Mouse (Mus musculus) ovary, postnatal 14 days (tissue): ENCODE data around the gene Tapbpl.

Source experiments
- DNase-seq: peaks from one replicate; pipeline ENCODE4 v3.0.0; 2022; ENCODE audit warnings: low spot score

Gene Tapbpl

GRCm38 (mm10) chr6:125197166-125197565 lies 34.5 kb downstream of the Tapbpl start:
- no peak for DNase-seq

- no peak for DNase-seq
Observed at GRCm38 (mm10) chr6:125196301-125196700, 35.4 kb downstream of the Tapbpl start.

- no peak for DNase-seq
Observed at GRCm38 (mm10) chr6:125195541-125196075, 36.1 kb downstream of the Tapbpl start.

- DNase-seq, result no peak
Observed at GRCm38 (mm10) chr6:125193390-125193789, 38.3 kb downstream of the Tapbpl start.

- no peak for DNase-seq
Observed at GRCm38 (mm10) chr6:125192841-125193240, 38.8 kb downstream of the Tapbpl start.

- peak; percentile 84 for DNase-seq
Observed at GRCm38 (mm10) chr6:125192016-125192714, 39.5 kb downstream of the Tapbpl start.

- DNase-seq, result peak; percentile 97
Observed at GRCm38 (mm10) chr6:125191332-125192015, 40.2 kb downstream of the Tapbpl start, which contains the start of the genes Ncapd2 and Mrpl51. Gene Ncapd2, minus strand, starts transcription at chr6:125191701. Gene Mrpl51, plus strand, starts transcription at chr6:125191801.

GRCm38 (mm10) chr6:125190816-125191215 lies 40.8 kb downstream of the Tapbpl start:
- DNase-seq, result no peak

GRCm38 (mm10) chr6:125186203-125186602 lies 45.5 kb downstream of the Tapbpl start:
- DNase-seq, result no peak

- no peak for DNase-seq
Observed at GRCm38 (mm10) chr6:125182133-125182532, 49.5 kb downstream of the Tapbpl start.

GRCm38 (mm10) chr6:125179601-125180000 lies 52.1 kb downstream of the Tapbpl start:
- DNase-seq, result no peak

GRCm38 (mm10) chr6:125175469-125175868 lies 56.2 kb downstream of the Tapbpl start:
- no peak for DNase-seq
